Mouse (Mus musculus): ENCODE measurements around the gene Gga3.

- TF ChIP-seq TAL1 (IDR thresholded peaks at IDR 0.05; ENCODE audit: low read length) (no peak), GATA1 (IDR thresholded peaks at IDR 0.05; ENCODE audit: low read length) (no peak)
Observed at GRCm38 (mm10) chr11:115552783-115553182, 51.1 kb downstream of the Gga3 start.
